Mouse (Mus musculus) heart, adult 8-10 months (tissue): ENCODE measurements around the gene Gfi1b. TPM values are rescaled to one million over a fixed set of nuclear protein-coding genes. Genes with fewer than 3 reads are reported as not detected.

Experiments used
- DNase-seq: peaks from one replicate; pipeline ENCODE4 v3.0.0; 2022; ENCODE audit warnings: low spot score
- total RNA-seq, 4 experiments: library from RNA; stranded (reverse); gene quantifications; 2 replicates each; pipeline ENCODE4 v1.2.4; 2022

Gene Gfi1b
- total RNA-seq = under 1 TPM in 1 of 4 experiments, not detected in 3; 0.78 TPM

DNA sequence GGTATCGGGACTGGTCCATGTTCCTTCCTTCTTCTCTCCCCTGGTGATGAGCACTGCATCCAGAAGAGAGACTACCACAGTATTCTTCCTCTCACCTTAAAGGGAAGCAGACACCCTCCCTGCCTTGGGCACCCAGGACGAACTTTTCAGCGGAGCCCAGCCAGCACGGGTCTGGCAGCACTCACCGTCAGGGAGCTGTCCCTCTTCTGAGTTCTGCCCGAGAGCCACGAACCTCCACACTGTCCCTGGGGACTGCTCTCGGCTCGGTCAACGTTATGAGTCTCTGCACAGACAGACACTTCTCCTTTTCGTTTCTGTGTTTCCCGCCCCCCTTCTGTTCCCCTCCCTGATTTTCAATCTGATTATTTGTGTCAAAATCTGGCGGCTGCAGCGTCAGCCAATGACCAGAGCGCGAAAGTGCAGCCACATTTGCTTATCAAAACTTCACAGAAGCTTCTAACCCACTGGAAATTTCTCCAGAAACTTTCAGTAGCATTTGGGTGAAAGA, at the start of gene Gfi1b:
Gene Gfi1b (minus strand): TSS at position 319 of the 508 bp plus-strand sequence.
- no peak for DNase-seq

DNA sequence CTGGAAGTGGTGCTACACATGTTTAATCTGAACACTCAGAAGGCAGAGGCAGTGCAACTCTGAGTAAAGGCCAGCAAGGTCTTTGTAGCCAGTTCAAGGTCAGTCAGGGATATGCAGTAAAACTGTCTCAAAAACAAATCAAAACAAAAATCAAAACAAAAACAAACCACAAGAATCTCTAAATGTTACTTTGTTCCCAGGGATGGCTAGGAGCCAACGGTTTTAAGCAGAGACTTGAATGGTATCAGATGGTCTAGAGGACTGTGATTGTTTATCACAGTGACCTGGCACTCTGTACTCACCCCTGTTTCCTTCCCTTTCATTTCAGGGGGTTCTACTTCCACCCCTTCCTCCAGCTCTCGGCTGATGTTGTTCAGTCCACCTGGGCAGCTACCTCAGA, 49.7 kb upstream of the Gfi1b start:
- no peak for DNase-seq

DNA sequence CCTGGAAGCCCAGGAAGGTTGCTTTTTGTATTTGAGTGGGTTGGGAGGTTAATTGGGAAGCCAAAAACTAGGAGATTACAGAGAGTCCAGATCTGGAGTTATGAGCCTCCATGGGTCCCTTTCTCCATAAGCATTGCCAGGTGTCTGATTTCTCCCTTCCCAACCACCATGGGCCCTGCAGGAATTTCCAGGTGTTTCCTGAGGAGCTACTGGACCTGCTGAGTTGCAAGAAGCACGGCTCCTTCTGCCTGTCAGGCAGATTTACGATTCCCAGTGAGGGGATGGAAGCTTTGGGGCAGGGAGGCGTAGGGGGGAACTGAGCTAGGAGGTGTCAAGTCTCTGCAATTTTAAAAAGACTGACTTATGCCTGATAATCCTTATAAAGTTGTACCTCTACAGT, 44.0 kb upstream of the Gfi1b start:
- DNase-seq = no peak

DNA sequence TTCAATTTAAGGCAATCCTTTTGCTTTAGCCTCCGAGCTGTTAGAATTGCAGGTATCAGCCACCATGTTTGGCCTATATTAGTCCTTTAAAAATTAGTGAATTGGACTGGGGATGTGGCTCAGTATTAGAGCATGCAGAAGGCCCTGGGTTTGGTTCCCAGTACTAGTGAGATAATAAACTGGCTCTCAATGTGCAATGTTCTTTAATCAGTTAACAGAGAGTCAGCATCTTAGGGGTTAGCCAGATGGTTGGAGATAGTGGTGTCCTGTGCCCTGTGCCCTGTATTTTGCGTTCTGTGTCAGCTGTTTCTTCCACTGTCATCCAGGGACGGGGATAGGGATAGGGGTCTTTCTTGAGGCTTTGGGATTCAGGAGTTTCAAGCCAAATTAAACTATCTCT, 41.1 kb upstream of the Gfi1b start:
- DNase-seq = no peak

DNA sequence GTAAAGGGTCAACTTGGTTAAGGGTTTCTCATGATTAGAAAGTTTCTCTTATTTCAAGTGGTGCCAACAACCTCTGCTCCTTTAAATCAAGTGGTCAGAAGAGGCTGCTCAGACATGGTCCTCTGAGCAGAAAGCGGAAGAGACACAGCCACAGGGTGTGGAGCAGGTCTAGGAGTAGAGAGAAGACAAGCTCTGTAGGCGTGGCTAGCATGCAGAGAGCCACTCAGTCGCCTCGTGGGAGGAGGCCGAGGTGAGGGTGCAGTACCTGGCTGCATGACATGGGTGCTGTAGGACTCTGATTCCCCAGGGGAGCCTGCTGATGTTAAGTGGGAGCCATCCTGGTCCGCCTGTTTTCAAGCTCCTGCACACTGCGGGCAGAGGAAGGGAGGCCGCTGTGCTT, 34.4 kb upstream of the Gfi1b start:
- DNase-seq = no peak

DNA sequence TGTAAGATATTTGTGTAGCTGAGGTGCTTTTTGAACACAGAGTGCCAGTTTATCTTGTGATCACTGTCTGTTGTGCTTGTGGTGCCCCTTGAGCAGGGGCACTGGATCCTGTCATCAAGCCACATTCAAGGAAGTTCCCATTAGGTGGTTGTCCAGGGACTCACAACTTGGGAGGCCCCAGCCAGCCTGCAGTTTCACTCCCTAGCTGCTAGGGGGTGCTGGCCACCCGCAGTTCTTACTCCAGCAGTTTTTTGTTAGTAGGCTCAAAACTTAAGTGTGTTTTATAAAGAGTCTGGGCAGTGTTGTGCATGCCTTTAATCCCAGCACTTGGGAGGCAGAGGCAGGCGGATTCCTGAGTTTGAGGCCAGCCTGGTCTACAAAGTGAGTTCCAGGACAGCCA, 32.5 kb upstream of the Gfi1b start:
- no peak for DNase-seq

DNA sequence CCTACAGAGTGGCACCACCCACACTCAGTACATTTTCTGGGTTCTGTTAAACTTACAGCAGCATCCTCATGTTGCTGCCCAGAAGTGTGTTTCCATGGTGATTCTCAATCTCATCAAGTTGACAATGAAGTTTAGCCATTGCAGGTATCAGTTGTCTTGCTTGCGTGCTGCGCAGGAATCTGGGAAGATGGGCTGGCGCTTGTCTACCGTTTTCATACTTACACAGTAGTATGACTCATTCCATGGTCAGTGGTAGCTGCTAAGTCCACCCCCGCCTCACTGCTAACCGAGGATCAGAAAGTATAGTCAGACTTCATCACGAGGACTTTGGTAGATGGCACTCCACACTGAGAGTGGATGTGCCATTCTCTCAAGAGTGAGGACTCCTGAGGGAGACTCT, 31.6 kb upstream of the Gfi1b start:
- DNase-seq = no peak

DNA sequence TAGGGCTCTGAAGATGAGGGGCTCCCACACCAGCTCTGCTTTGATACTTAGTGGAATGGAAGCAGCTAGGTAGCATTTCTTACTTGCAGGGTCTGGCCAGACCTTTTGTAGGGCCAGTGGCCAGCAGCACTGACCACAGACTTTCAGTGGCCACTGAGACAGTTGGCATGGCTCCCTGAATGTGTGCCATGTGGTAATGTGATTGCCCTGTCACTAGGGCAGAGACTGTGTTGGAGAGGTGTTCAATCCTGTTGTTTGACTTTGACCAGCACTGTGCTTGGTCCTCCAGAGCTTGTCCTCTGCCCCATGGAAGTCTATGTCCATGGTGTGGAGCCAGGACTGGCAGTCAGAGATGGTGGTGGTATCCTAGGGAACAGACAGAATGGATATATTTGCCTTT, 28.7 kb upstream of the Gfi1b start:
- DNase-seq = no peak

DNA sequence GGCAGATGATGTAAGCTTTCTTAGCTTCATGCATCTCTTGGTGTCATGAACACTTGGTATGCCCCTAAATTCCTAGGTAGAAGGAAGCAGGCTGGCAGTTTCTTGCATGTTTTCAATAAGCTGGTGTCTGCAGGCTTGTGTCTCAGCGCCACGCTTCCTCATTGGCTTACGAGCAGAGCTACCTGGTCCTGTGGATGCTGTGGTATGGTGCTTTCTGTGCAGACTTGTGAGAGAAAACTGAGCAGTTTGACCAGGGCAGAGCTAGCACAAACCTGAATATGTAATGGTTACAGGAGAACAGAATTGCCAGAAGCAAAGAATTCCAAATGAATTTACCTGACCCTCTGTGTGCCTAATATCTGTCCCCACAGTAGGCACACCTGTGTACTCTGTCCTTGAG, 21.3 kb upstream of the Gfi1b start:
- no peak for DNase-seq

DNA sequence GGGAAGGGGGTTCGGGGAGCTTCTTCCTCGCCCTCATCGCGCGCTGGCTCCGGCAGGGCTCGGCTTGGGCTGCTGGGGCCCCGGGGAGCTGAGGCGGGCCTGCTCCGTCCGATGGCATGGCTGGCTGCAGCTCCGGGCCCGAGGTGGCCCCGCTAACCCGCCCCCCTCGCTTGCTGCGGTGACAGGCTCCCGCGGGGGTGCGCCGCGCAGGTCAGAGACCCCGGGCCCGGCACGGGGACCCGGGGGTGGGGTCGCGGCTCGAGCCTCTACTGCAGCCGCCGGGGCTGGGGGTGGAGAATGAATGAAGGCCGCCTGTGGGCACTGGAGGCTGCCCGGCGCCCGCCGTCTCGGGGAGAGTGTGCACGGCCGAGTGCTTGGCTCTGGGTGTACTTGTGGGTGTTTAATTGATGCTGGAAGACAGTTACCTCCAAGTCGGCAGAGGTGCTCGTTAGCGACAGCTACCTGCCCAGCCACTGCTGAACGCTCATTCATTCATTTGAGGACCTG, 19.7 kb upstream of the Gfi1b start:
- DNase-seq = no peak

DNA sequence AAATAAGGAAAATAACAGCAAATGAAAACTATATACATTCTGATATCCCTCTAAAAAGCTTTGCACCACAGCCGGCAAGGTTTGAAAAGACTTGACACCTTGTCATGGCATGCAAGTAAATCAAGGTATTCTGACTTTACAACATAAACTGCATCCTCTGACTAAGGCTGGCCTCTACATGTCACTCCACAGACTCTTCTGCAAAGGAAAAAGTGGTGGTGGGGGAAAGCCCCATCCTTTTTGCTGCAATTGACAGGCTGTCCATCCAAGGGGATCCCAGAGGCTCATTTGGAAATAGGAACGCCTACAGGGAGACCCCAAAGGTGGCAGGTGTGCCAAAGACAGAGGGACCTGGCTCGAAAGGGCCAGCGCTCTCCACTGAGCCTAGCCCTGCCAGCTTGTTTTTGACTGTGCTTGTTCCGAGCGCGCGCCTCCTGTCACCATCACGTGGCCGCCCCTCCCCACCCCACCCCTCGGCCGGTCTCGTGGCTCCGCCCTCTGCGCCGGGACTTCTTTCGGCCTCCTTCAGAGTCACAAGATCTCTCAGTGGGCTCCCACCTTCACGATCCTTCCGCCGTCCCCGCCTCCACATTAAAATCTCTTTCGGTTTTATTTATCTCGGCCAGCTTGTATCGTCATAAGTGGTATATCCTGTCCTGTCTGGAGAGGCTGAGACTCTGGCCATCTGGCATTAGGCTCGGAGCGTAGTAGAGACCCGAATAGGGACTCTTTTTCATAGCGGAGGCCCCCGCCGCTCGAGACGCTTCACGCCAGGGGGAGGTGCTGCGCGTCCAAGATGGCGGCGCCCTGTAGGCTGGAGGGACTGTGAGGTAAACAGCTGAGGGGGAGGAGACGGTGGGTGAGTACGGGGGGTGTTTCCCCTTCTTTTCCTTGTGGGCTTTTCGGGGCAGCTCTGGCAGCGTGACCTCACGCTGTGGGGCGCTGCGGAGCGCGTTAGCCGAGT, 19.0 kb upstream of the Gfi1b start, which contains the start of gene Tsc1:
Gene Tsc1 (plus strand): TSS at position 768 of the 964 bp plus-strand sequence.
- peak; percentile 96 for DNase-seq

DNA sequence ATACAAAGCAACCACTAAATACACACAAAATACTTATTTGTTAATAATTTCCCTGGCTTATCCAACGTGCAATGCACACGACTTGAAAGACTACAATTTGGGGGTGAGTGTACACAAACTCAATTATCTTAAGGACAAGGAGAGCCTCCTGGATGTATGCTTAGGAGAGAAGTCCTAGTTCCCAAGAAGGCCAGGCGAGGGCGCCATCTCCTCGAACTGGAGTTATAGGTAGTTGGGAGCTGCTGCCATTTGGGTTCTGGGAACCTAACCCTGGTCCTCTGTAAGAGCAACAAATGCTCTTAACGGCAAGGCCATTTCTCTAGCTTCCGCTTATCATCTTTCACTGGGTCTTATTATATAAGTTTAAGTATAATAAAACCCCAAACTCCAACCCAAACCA, 18.0 kb upstream of the Gfi1b start:
- DNase-seq = no peak

DNA sequence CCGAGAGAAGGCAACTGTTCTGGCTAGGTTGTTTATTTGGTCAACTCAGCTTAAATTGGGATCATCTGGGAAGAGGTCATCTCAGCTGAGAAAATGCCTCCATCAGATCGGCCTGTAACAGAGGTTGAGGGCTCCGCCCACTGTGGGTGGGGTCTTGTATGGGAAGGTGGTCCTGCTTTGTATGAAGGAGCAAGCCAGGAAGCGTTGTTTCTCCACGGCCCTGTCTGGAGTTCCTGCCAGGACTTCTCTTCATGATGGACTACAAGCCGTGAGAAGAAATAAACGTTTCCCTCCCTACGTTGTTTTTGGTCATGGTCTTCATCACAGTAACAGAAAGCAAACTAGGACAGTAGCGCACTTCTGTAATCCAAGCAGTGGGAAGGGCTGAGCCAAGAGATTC, 17.1 kb upstream of the Gfi1b start:
- DNase-seq = no peak

DNA sequence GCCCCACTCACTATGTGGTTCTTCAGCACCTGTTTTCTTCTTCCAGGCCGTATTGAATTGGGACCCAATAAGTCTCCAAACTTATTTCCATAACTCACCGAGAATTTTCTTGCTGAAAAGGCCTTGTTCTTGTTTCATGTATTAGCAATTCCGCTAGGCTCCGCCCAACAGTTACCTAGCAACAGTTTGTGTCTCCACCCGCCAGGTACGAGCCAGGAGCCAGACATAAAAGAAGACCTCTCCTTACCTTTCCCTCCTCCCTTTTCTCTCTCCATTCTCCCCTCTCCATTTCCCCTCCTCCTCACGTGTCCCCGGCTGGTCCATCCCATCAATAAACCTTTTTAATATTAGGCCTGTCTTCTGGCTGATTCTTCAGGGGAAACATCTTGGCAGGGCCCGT, 16.6 kb upstream of the Gfi1b start:
- DNase-seq = no peak

DNA sequence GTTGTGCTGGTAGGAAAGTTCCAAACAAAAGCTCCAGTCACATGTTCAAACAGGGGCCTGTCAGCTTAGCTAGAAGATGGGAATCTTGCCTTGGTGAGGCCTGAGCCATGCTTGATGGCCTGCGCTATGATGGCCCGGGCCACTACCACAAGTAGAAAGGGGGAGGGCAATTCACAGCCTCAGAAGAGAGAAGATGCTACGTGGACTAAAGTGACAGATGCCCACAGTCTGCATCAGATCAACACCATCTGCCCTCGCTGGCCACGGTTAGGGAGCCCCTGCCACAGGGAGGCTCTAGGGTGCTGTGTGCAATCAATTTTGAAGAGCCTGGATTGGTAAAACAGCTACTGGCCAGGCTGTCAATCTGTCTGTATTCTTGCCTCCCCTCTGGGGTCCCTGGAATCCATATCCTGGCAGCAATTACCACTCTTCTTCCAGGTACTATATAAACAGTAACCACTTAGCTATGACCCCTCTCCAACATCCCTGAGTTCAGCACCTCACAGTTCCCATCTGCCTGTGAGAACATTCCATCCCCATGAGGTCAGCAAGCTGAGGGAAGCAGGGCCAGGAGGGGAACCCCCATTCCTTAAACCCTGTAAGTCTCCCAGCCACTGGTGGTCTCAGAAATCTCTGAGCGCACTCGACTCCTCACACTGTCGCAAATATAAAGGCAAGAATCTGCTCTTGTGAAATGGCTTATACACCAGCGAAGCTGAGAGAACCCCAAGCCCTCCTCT, 15.5 kb upstream of the Gfi1b start:
- no peak for DNase-seq

DNA sequence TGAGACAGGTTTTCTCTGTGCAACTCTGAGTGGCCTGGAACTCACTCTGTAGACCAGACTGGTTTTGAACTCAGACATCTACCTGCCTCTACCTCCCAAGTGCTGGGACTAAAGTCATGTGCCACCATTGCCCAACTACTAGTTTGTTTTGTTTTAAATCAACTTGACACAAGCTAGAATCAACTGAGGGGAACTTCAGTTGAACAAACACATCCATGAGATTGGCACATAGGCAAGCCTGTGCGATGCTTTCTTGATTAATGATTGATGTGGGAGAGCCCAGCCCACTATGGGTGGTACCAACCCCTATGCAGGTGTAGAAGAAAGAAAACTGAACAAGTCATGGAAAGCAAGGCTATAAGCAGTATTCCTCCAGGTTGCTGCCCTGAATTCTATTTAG, 13.4 kb upstream of the Gfi1b start:
- DNase-seq = no peak

DNA sequence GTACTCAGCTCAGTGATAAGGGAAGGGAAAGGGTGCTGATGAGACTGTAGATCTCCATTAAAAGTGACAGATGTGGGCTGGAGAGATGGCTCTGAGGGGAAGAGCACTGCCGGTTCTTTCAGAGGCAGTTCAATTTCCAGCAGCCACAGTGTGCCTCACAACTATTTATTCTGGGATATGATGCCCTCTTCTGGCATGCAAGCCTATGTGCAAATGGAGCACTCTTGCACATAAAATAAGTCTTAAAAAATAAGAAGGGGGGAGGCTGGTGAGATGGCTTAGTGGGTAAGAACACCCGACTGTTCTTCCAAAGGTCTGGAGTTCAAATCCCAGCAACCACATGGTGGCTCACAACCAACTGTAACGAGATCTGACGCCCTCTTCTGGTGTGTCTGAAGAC, 11.4 kb upstream of the Gfi1b start:
- no peak for DNase-seq

DNA sequence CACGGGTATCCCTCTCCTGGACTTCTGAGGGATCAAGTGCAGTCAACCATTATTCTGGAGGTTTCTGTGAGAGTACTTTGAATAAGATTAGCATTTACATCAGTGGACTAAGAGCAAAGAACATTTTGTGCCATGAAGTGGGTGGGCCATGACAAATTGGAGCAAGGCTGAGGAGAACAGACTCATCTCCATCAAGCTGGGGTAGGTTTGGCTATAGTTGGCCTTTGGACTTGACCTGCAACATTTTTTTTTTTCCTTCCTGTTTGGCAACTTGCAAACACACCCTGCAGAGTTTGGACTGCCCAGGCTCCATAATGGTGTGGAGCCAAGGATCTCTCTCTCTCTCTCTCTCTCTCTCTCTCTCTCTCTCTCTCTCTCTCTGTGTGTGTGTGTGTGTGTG, 10.8 kb upstream of the Gfi1b start:
- DNase-seq = no peak

DNA sequence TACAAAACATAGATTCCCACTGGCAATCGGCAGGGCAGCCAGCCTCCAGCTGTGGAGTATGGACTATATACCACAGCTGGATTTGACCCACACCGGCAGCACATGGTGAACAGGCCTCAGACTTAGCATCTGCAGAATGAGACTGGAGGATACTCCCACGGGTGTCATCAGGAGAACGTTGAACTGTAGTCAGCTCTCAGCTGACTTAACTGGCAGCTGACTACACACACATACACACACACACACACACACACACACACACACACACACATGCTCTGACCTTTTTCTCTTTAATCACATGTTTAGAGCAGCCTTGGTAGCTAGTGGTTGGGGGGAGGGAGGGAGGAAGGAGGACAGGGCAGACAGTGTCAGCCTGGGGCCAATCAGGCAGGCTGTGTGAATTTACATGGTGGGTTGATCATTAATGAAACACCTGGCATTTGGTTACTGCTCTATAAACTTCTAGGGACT, 8.2 kb upstream of the Gfi1b start:
- DNase-seq = no peak

DNA sequence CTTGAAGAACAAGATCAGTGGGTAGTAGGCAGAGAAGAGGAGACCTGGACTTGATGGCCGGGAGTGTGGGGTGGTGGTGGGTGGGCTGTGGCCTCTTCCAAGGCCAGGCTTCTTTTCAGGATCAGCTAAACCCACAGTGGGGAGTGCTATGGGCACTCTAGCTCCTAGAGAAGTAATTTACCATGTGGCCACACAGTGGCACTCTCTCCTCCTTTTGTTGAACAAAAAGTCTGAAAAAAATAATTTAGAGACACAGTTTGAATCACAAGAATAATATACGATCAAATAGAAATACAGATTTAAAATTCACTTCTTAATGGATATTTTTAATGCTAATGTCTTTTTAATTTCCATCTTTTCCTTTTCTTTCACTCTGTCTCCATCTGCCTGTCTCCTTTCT, 6.3 kb upstream of the Gfi1b start:
- DNase-seq = no peak

DNA sequence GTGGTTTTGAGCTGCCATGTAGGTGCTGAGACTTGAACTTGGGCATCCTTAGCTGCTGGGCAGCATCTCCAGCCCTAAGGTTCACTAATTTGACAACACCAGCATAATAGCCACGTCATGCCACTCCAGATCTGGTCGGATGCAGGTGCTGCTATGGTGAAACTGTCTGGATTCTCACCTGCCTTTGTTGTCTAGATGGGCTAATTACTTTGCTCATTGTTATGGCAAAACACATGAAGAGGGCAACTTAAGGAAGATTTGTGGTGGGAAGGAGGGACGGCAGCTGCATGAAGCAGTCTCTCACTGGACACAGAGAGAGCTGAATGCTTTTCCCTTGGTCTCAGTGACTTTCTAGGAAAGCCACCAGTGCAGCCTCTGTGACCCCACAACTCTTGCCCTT, 4.3 kb upstream of the Gfi1b start:
- DNase-seq = no peak

DNA sequence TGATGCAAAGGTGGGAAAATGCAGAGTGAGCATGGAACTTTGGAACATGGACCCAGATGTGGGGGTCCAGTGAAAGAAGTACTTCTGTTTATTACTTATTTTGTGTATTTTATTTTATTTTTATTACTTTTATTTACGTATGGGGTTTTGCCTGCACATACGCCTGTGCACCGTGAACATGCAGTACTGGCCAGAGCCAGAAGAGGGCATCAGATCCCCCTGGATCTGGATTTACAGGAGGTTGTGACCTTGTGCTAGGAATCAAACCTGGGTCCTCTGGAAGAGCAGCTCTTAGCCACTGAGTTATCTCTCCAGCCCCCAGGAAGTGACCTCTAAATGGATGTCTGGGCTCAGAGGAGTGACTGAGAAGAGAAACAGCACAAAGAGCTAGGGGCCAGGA, 3.1 kb upstream of the Gfi1b start:
- no peak for DNase-seq
